Mouse (Mus musculus) testis, adult 2 months (tissue): ENCODE results near the gene Tfap2b.

Experiments
- CTCF ChIP-seq: fragments of 200-500 bp; IDR thresholded peaks from 2 replicates; pipeline ENCODE4 v1.5.1; 2012; ENCODE audit warnings: low read depth, mild to moderate bottlenecking, inconsistent platforms, low read length, moderate library complexity; ENCODE audit not compliant: control insufficient read depth, insufficient read depth, insufficient replicate concordance
- POLR2A ChIP-seq: fragments of 200-500 bp; IDR thresholded peaks from 2 replicates; pipeline ENCODE4 v1.6.1; 2012; ENCODE audit warnings: low read depth, mild to moderate bottlenecking, inconsistent platforms, low read length, moderate library complexity; ENCODE audit not compliant: control insufficient read depth

GRCm38 (mm10) chr1:19206194-19206593, 2.5 kb upstream of the Tfap2b start:
- no peak for TF ChIP-seq CTCF
- TF ChIP-seq POLR2A = no peak
